Mouse (Mus musculus) neural tube, embryonic 15.5 days (tissue): ENCODE data around the gene Phkg1. TPM values are rescaled to one million over a fixed set of nuclear protein-coding genes. Genes with fewer than 3 reads are reported as not detected.
"Not testable (repeated sequence)": the region's sequence is repeated elsewhere in the genome, so short reads cannot be mapped to it uniquely, and the experiment has no call there.

Experiments used
- ATAC-seq: fragments of 200-750 bp; cut with Nextera tagmentation; 2 replicates; pipeline ENCODE4 v1.8.0; 2017; ENCODE audit warnings: mild to moderate bottlenecking, moderate TSS enrichment, moderate library complexity; ENCODE audit not compliant: low FRiP score
- H3K27ac ChIP-seq: fragments of 300-500 bp; sonication (generic); replicated peaks from 2 replicates; pipeline ENCODE4 v1.5.1; 2015; ENCODE audit warnings: mild to moderate bottlenecking, inconsistent platforms
- H3K27me3 ChIP-seq: fragments of 300-500 bp; sonication (generic); replicated peaks from 2 replicates; pipeline ENCODE4 v1.6.1; 2015; ENCODE audit warnings: inconsistent platforms
- H3K36me3 ChIP-seq: fragments of 300-500 bp; sonication (generic); 2 replicates; pipeline ENCODE4 v1.6.1; 2015; ENCODE audit warnings: inconsistent platforms
- H3K4me1 ChIP-seq: fragments of 300-500 bp; sonication (generic); 2 replicates; pipeline ENCODE4 v1.6.1; 2015; ENCODE audit warnings: inconsistent platforms
- H3K4me2 ChIP-seq: fragments of 300-500 bp; sonication (generic); 2 replicates; pipeline ENCODE4 v1.6.1; 2015; ENCODE audit warnings: inconsistent platforms, mild to moderate bottlenecking, moderate library complexity
- H3K4me3 ChIP-seq: fragments of 300-500 bp; sonication (generic); replicated peaks from 2 replicates; pipeline ENCODE4 v1.5.1; 2015; ENCODE audit warnings: mild to moderate bottlenecking, inconsistent platforms
- H3K9ac ChIP-seq: fragments of 300-500 bp; sonication (generic); replicated peaks from 2 replicates; pipeline ENCODE4 v1.6.1; 2015; ENCODE audit warnings: mild to moderate bottlenecking, inconsistent platforms
- H3K9me3 ChIP-seq: fragments of 300-500 bp; sonication (generic); replicated peaks from 2 replicates; pipeline ENCODE4 v1.6.1; 2016; ENCODE audit warnings: inconsistent platforms
- WGBS: fragments of 180-500 bp; shearing (Covaris S2); methylation state at CpG from one replicate; pipeline ENCODE4 v1.1.7; 2015; ENCODE audit warnings: mixed read lengths; 5-methylcytosine and 5-hydroxymethylcytosine counted together
- polyA plus RNA-seq: library from polyadenylated mRNA; unstranded; fragments of >200 nt; fragmentation: Nextera tagmentation; extraction: Ambion mirVana; gene quantifications from 2 replicates; pipeline ENCODE4 v1.2.1, GENCODE M21; 2015

The Phkg1 gene
- polyA plus RNA-seq, result 0.95 and 1.3 TPM in 2 replicates

DNA sequence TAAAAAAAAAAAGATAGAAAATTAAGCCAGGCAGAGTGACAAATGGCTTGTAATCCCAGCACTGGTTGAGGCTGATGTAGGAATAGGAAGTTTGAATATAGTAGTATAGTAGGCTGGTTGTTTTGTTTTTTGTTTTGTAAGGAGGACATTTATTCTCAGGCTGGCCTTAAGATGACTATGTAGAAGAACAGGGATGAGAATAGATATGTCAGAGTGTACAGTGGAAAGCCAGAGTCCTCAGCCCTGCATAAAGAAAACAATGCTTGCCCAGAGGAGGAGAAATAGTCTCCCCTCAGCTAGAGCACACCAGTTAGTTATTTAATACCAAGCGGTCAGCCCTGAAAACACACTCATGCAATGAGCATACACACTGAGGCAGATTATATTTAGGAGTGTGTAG, at the start of gene Phkg1:
Gene Phkg1 (minus strand): TSS at position 101 of the 400 bp plus-strand sequence.
- Histone ChIP-seq H3K27ac (no peak within 1 kb of the TSS), H3K9me3 (no peaks in the 10 kb centered on the region), H3K27me3 (no peaks in the 10 kb centered on the region), H3K9ac (no peak within 1 kb of the TSS), H3K36me3 (peaks cover 18% of the 10 kb centered on the region), H3K4me2 (no peak within 1 kb of the TSS), H3K4me1 (peaks cover 13% of the 10 kb centered on the region), H3K4me3 (no peak within 1 kb of the TSS)
- WGBS, result 98% methylated on average over 1 of the region's 1 CpGs
- ATAC-seq, result no peak

DNA sequence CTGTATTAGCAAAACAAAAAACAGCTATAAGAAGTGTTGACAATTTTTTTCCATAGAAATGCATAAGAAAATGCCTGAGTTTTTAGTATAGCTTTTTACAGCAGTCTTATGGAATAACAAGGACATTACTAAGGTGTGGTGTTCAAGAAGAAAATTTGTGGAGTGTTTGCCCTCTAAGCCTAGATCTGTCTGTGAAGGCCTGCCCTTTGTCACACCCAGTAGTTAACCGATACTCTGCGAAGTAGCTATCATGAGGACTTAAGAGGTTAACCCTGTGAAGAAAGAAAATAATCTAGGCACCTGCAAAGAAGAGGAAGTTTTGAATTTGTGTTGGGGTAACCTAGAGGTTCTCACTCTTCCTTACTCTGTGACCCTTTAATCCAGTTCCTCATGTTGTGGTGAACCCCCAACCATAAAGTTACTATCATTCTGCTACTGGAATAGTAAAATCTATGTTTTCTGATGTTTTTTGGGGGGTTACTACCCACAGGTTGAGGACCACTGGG, 49.2 kb upstream of the Phkg1 start:
- no peak overlapping the region for H3K4me3 ChIP-seq
- no peak overlapping the region for H3K27ac ChIP-seq
- no peak overlapping the region for H3K4me2 ChIP-seq
- H3K36me3 ChIP-seq, result no peaks in the 10 kb centered on the region
- H3K27me3 ChIP-seq, result no peaks in the 10 kb centered on the region
- ATAC-seq, result no peak
- peaks cover 7% of the 10 kb centered on the region for H3K4me1 ChIP-seq
- H3K9ac ChIP-seq, result no peak overlapping the region
- H3K9me3 ChIP-seq, result no peaks in the 10 kb centered on the region
- WGBS, result 94% methylated on average over 2 of the region's 2 CpGs

DNA sequence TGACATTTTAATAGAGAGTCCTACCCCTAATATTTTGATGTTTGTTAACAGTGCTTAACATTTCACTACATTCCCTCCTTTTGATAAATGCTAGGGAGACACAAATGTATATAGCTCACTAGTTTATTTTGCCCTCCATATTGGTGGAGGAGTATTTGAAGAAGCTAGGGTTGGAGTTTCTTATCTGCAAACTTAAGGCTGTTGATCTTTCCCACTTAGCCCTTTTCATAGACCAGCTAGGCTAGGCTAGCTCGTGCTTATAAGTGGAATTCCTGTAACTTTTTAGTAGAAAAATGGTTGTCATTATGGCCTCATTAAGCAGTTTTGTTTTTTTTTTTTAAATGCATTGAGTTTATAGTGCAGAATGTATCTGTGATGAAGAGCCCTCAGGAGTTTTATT, 45.1 kb upstream of the Phkg1 start:
- peaks cover 8% of the 10 kb centered on the region for H3K4me1 ChIP-seq
- H3K27ac ChIP-seq, result no peak overlapping the region
- 86% methylated on average over 1 of the region's 1 CpGs for whole genome bisulfite sequencing
- no peak overlapping the region for H3K4me2 ChIP-seq
- ATAC-seq, result no peak
- no peaks in the 10 kb centered on the region for H3K9me3 ChIP-seq
- no peak overlapping the region for H3K9ac ChIP-seq
- no peak overlapping the region for H3K4me3 ChIP-seq
- H3K36me3 ChIP-seq, result no peaks in the 10 kb centered on the region
- no peaks in the 10 kb centered on the region for H3K27me3 ChIP-seq

DNA sequence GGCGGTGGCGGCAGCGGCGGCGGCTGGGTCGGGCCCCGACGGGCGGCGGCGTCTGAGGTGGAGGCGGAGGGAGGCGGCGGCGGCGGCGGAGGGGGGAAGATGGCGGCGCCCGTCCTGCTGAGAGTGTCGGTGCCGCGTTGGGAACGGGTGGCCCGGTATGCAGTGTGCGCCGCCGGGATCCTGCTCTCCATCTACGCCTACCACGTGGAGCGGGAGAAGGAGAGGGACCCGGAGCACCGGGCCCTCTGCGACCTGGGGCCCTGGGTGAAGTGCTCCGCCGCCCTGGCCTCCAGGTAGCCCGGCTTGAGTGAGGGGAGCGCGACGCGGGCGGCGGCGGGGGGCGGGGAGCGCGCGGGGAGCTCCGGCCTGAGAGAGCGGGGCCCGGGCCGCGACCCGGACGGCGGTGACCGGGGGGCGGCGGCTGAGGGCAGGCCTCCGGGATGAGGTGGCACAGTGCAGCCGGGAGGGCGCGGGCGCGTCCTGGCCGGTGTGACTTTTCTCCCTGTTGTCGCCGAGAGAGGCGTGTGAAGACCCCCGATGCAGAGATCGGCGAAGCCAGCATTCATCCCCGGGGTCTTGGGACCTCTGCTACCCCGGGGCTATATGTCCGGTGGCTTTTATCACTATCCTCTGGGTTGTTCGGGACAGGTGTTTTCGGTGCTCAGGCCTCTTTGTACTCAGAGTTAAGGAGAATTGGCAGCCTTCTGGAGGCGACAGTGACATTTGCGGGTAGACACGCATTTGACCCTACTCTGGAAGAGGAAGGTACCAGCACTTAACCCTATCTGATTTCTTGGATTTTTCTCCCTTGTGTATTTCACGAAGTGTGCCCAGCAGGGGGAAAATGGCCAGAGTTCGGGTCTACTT, 44.0 kb upstream of the Phkg1 start:
- under 1% methylated on average over 37 of the region's 82 CpGs for WGBS
- ATAC-seq, result peak; percentile 56

DNA sequence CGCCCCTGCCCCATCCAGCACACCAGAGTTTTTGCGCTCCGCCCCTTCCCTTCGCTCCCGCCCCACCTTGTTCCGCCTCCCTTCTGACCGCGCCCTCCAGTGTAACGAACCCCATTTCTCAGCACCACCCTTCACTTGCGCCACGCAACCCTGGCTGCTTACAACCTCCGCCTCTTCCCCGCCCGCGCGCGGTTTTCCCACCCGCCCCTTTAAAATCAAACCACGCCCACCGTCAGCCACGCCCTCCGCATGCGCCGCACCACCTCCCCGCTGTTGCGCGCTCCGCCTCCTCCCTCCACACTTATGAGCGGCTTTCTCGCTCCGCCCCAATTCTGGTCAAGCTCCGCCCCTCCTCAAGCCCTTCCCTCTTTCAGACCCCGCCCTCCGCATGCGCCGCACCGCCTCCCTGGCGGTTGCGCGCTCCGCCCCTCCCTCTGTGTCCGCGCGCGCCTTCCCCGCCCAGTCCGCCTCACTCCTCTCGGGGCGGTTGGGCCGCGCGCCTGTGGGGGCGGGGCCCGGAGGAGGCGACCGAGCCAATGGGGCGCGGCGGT, 43.2 kb upstream of the Phkg1 start, which contains the start of gene Vkorc1l1:
Gene Vkorc1l1 (plus strand): TSS at position 476 of the 551 bp plus-strand sequence.
- H3K4me2 ChIP-seq, result peak within 1 kb of the TSS; percentile 71
- no peaks in the 10 kb centered on the region for H3K9me3 ChIP-seq
- peak within 1 kb of the TSS; percentile 79 for H3K9ac ChIP-seq
- peak; percentile 97 for ATAC-seq
- H3K27ac ChIP-seq, result peak within 1 kb of the TSS; percentile 76
- under 1% methylated on average over 51 of the region's 59 CpGs for WGBS
- peak within 1 kb of the TSS; percentile 82 for H3K4me3 ChIP-seq
- no peaks in the 10 kb centered on the region for H3K36me3 ChIP-seq
- no peaks in the 10 kb centered on the region for H3K27me3 ChIP-seq
- H3K4me1 ChIP-seq, result peaks cover 8% of the 10 kb centered on the region

More for the DNA sequence above, 44.0 kb upstream of the Phkg1 start:
- peak overlapping the region; percentile 79 for H3K9ac ChIP-seq
- not testable (repeated sequence) for H3K36me3 ChIP-seq, H3K4me1 ChIP-seq, H3K27me3 ChIP-seq, H3K9me3 ChIP-seq
- H3K27ac ChIP-seq, result peak overlapping the region; percentile 76
- H3K4me3 ChIP-seq, result peak overlapping the region; percentile 82
- peak overlapping the region; percentile 71 for H3K4me2 ChIP-seq

DNA sequence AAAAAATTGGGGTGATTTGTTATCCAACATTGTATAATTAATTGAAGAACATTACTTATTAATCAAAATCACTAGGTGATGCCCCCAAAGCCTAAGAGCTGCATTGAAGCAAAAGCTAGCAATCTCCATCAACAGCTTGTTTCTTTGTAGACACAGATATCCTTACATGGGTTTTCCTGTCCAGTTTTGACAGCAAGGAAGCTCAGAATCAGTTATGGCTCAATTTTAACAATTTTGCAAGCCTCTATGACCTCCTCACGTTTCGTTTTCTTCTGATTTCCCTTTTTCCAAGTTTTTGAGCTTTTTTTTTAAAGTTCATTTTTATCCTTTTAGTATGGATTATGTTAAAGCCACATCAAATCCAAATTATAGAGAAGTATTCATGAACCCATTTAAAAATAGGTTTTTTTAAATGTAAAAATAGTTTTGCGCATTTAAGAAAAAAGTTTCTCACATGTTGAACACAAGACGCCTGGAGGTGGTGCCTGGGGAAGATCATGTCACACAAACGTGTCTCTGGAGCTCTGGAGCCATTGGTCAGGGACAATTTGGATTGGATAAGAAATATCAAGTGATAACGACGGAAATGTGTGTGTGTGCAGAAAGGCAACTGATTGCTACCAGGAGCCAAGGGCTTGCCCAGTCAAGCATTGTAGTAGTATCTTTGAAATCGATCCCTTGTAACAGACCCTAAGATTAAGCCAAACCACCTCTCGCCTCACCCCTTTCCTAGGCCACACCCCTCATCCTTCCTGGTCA, 42.6 kb upstream of the Phkg1 start:
- peak overlapping the region; percentile 82 for H3K4me3 ChIP-seq
- peak overlapping the region; percentile 46 for H3K9ac ChIP-seq
- ATAC-seq, result no peak
- H3K36me3 ChIP-seq, result no peaks in the 10 kb centered on the region
- peak overlapping the region; percentile 73 for H3K27ac ChIP-seq
- 9% methylated on average over 9 of the region's 9 CpGs for WGBS
- H3K4me2 ChIP-seq, result peak overlapping the region; percentile 61
- H3K27me3 ChIP-seq, result no peaks in the 10 kb centered on the region
- H3K4me1 ChIP-seq, result peaks cover 8% of the 10 kb centered on the region
- H3K9me3 ChIP-seq, result no peaks in the 10 kb centered on the region

DNA sequence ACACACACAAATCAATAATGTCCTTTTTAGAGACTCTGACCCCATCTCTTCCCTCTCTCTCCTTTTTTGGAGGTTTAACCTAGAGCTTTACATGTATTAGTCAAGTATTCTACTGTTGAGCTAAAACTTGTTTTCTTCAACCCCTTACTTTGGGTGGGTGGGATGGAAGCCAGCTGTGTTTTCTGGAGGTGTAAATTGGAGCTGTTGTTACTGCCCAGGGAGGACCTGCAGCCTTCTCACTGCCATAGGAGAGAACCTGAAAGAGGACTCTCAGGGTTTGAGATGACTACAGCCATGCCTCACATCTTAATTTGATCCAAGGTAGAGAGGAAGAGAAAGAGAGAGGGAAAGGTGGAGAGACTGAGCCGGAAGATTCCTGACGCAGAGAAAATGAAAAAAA, 41.9 kb upstream of the Phkg1 start:
- no peaks in the 10 kb centered on the region for H3K27me3 ChIP-seq
- no peaks in the 10 kb centered on the region for H3K36me3 ChIP-seq
- no peaks in the 10 kb centered on the region for H3K9me3 ChIP-seq
- 79% methylated on average over 2 of the region's 2 CpGs for WGBS
- no peak overlapping the region for H3K27ac ChIP-seq
- H3K4me3 ChIP-seq, result no peak overlapping the region
- H3K4me2 ChIP-seq, result no peak overlapping the region
- ATAC-seq, result no peak
- no peak overlapping the region for H3K9ac ChIP-seq
- H3K4me1 ChIP-seq, result peaks cover 8% of the 10 kb centered on the region

DNA sequence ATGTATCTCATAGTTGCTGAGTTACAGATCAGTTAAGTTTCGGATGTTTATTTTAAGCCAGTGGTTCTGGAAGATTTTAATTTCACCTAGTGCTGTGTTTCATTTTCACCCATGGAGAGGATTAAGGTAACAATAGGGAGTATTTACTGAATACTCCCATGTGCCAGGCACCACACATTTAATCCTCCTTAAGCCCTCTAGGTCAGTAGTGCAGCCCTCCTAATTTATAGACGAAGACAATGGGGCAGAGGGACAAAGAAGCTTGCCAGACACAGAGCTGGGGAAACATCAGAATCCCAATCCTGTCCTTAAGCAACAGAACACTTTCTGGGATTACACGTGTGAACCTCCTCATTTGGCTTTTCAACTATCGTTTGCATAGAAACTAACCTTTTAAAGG, 38.6 kb upstream of the Phkg1 start:
- Histone ChIP-seq H3K27ac (no peak overlapping the region), H3K4me1 (no peaks in the 10 kb centered on the region), H3K9me3 (no peaks in the 10 kb centered on the region), H3K4me2 (no peak overlapping the region), H3K9ac (no peak overlapping the region), H3K36me3 (no peaks in the 10 kb centered on the region), H3K4me3 (no peak overlapping the region), H3K27me3 (no peaks in the 10 kb centered on the region)
- WGBS, result 52% methylated on average over 4 of the region's 4 CpGs
- no peak for ATAC-seq

DNA sequence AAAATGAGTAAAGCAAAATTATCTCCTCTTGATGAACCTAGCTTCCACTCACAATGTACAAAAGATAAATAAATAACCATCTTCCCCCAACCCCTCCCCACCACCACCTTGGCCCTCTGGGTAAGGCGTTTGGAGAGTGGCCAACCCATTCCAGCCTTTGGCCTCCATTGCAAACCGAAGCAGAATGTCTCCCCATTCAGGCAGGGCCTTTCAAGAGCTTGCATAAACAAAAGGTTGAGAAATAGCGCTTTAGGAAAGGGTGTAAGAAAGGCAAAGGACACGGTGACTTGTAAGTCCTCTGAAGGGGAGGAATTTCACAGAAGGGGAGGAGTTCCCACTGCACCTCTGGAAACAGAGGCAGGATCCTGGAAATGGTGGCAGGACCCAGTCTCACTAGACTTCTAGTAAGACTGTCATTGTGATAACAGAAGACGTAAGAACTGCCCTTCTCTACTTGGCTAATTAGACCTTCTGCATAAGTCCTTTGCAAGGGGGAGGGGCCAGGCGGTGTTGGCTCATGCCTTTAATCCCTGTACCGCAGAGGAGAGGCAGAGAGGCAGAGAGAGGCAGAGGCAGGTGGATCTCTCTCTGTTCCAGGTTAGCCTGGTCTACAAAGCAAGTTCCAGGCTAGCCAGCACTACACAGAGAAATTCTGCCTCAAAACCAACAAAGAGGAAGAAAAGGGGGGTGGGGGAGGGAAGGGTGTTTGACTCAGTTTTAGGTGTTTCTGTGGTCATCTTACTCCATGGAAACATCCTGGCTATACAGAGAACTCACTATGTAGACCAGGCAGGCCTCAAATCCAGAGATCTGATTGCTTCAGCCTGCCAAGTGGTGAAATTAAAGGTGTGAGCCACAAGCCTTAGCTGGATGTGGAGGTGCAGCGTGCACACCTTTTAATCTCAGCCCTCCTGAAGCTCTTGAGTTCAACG, 31.8 kb upstream of the Phkg1 start:
- no peak for ATAC-seq
- Histone ChIP-seq H3K4me2 (no peak overlapping the region), H3K4me3 (no peak overlapping the region), H3K36me3 (no peaks in the 10 kb centered on the region), H3K27me3 (no peaks in the 10 kb centered on the region), H3K9ac (no peak overlapping the region), H3K4me1 (no peaks in the 10 kb centered on the region), H3K27ac (no peak overlapping the region), H3K9me3 (no peaks in the 10 kb centered on the region)
- WGBS, result 48% methylated on average over 9 of the region's 9 CpGs

DNA sequence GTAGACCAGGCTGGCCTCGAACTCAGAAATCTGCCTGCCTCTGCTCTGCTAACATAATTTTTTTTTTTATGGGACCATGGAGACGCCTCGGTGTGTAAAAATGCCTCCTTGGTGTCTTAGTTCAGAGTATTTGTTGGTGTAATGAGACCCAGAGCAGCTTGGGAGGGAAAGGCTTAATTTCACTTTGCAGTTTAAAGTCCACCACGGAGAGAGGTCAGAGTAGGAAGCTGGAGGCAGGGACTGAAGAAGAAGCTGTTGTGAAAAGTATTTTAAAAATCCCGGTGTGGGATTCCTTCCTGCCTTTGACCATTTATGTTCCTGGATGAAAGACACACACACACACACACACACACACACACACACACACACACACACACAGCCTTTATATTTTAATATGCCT, 27.6 kb upstream of the Phkg1 start:
- Histone ChIP-seq H3K9ac (no peak overlapping the region), H3K9me3 (no peaks in the 10 kb centered on the region), H3K4me3 (no peak overlapping the region), H3K27ac (no peak overlapping the region), H3K4me2 (no peak overlapping the region), H3K27me3 (no peaks in the 10 kb centered on the region), H3K4me1 (no peaks in the 10 kb centered on the region), H3K36me3 (no peaks in the 10 kb centered on the region)
- 86% methylated on average over 5 of the region's 5 CpGs for whole genome bisulfite sequencing
- no peak for ATAC-seq
